Mouse (Mus musculus): Measurements from ENCODE around the gene Gm35134.
"Not testable (repeated sequence)": the region's sequence is repeated elsewhere in the genome, so short reads cannot be mapped to it uniquely, and the experiment has no call there.

Gene Gm35134

DNA sequence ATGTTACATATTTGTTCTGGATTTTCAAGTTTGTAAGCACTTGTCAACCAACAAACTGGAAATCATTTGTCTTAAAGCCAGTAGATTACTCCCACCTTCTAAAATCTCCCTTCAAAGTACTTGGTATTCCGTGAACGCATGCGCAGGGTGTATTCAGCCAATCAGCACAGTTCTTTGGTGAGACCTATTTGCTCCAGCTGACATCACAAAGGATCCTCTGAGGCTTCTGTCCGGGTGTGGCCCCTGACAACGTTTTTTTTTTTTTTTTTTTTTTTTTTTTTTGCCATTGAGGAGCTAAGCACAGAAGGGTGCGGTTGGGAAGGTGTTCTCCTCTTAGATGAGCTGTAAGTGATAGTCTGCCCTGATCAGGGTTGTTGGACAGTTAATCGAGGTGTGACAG is at the start of gene Gm35134:
Gm35134 (plus strand) TSS at position 301 of the 400 bp plus-strand sequence.
- DNase-seq (ENCODE audit: low spot score in 2 of 2) = not testable (repeated sequence)
